Mouse (Mus musculus): ENCODE data around the gene Lsm2. TPM values are rescaled to one million over a fixed set of nuclear protein-coding genes. Genes with fewer than 3 reads are reported as not detected.
"Not testable (repeated sequence)": the region's sequence is repeated elsewhere in the genome, so short reads cannot be mapped to it uniquely, and the experiment has no call there.

Gene Lsm2
- total RNA-seq, 2 experiments from 2014 or later = 79.7 to 281 TPM

DNA sequence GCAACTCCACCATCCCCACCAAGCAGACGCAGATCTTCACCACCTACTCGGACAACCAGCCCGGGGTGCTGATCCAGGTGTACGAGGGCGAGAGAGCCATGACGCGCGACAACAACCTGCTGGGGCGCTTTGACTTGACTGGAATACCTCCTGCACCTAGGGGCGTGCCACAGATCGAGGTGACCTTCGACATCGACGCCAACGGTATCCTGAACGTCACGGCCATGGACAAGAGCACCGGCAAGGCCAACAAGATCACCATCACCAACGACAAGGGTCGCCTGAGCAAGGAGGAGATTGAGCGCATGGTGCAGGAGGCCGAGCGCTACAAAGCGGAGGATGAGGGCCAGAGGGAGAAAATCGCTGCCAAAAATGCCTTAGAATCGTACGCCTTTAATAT lies 3.4 kb upstream of the Lsm2 start:
- no peak for ATAC-seq (replicated peaks; ENCODE audit: low FRiP score, low TSS enrichment, poor library complexity, severe bottlenecking)

DNA sequence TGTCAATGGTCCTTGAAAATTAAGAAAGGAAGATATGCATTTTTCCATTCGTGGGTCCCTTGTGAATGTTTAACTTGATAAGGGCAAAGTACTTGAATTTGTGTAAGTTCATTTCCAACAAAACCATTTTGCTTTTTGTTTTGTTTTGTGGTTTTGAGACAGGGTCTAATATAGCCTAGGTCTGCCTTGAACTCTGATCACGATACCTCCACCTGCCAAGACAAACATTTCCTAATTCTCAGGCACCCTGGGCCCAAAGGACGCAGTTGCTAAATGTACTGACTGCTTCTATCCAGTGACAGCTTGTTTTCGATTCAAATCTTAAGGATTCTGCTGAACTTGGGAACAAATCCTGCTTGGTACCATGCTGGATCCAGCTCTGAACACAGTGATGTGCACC lies 2.0 kb upstream of the Lsm2 start:
- ATAC-seq (replicated peaks; ENCODE audit: low FRiP score, low TSS enrichment, poor library complexity, severe bottlenecking) = no peak

DNA sequence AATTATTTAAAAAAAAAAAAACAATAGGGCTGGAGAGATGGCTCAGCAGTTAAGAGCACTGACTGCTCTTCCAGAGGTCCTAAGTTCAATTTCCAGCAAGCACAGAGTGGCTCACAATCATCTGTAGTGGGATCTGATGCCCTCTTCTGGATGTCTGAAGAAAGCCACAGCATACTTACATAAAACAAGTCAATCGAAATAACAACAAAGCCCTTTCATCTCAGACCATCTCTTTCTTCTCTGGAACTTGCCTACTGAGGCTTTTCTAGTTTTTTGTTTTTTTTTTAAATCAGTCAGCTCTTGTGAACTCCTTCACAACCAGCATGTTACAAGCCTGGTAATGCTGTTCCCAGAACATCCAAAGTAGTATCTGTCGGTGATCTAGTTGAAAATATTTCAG lies 1.0 kb upstream of the Lsm2 start:
- ATAC-seq (replicated peaks; ENCODE audit: low FRiP score, low TSS enrichment, poor library complexity, severe bottlenecking) = no peak

DNA sequence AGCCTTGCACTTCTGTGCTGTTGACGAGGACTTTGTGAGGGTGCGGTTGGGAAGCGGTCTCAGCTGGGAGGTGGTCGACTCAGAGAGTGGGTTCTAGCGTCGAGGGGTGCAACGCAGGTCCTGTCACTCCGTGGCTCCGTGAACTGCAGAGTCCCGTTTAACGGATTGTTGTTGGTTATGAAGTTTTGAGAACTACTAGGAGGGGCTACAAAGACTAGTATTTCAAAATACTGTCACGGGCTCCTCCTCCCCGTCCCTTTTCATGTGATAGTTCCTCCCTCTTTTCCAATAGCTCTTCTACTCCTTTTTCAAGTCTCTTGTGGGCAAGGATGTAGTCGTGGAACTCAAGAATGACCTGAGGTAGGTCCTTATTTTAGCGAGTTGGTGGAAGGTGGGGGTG lies 666 bp downstream of the Lsm2 start:
- ATAC-seq (replicated peaks; ENCODE audit: low FRiP score, low TSS enrichment, poor library complexity, severe bottlenecking) = peak; percentile 27

DNA sequence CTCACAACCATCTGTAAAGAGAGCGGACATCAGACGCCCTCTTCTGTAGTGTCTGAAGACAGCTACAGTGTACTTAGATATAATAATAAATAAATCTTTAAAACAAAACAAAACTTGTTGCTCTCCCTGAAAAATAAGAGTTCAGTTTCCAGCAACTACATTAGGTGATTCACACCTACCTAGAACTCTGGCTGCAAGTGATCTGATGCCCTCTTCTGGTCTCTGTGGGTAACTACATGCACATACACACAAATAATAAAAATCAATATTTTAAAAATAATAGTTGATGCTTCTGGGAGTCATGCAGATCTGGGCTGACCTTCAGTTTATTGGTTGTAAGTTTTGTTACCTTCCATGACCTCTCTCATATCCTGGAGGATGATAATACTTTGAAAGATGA lies 2.6 kb downstream of the Lsm2 start:
- ATAC-seq (replicated peaks; ENCODE audit: low FRiP score, low TSS enrichment, poor library complexity, severe bottlenecking) = no peak

DNA sequence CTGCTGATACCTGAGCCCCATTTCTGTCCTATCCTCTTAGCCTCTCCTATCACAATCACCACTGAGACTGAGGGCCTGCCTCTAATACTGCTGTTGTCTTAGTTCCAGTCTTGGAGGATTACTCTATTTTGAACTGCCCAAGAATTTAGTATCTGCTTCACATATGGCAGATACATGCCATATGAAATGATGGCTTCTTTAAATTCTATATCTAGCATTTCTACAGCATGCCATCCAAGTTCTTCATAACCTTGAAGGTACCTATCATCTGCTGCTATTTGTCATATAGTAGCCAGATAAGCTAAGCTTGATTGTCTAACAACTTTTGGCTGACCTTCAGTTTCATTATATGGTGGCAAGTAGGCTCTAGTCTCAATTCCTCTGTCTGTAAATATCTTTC lies 13.1 kb downstream of the Lsm2 start:
- ATAC-seq (replicated peaks; ENCODE audit: low FRiP score, low TSS enrichment, poor library complexity, severe bottlenecking) = no peak

DNA sequence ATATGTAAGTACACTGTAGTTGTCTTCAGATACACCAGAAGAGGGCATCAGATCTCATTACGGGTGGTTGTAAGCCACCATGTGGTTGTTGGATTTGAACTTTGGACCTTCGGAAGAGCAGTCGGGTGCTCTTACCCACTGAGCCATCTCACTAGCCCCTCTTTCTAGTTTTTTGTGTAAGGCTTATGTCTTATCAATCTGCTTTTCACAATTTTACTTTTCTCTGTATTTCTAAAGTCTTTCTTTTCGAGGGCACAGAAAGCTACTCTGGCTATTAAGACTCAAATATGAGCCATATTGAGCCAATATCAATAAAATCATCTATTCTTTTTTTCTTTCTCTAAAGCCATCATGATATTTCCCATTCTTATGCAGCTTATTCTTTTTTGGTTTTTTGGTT lies 13.5 kb downstream of the Lsm2 start:
- ATAC-seq (replicated peaks; ENCODE audit: low FRiP score, low TSS enrichment, poor library complexity, severe bottlenecking) = not testable (repeated sequence)

DNA sequence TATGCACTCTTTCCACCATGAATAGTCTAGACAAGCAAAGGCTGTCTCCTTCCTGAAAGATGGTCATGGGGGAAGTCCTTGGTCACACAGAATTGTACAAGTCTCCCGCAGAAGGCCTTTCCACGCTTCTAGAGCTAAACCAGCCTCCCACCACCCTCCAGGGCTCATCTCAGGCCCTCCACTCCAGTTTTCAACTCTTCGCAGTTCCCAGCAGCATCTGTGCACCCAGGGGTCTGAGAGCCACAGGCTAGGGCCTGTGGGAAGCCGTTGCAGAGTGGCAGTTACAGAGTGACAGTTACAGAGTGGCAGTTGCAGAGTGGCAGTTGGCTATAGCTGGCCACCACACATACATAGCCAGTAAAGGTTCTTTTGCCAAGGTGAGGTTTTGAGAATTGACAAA lies 14.3 kb downstream of the Lsm2 start:
- ATAC-seq (replicated peaks; ENCODE audit: low FRiP score, low TSS enrichment, poor library complexity, severe bottlenecking) = not testable (repeated sequence)

DNA sequence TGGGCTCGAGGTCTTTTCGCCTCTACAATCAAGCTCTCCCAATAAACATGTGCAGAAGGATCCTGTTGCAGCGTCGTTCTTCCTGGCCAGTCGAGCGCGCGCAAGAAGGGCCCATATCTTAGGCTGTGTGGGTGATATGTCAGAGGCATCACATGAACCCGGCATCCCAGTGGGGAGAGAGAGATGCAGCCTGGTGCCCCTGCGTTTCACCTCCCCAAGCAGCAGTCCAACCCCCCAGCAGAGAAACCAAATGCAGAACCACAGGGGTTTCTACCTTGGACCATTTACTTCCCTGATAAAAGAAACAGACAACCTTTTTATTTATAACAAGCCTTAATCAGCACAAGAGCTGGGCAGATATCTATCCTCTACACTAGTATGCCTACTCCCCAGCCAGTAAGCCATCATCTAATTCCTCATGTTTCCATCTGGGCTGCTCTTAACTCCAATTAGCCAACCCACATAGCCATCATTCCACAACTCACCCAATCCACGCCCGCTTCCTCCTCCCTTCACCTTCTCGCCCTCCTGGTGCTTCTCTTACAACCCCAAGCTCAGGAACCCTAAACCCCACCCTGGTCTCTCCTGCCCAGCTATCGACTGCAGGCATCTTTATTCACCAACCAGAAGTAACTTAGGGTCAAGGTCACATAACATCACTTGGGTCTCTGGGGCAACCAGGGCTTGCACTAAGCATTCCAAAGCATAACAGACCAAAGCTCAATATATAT lies 14.9 kb downstream of the Lsm2 start:
- no peak for ATAC-seq (replicated peaks; ENCODE audit: low FRiP score, low TSS enrichment, poor library complexity, severe bottlenecking)

DNA sequence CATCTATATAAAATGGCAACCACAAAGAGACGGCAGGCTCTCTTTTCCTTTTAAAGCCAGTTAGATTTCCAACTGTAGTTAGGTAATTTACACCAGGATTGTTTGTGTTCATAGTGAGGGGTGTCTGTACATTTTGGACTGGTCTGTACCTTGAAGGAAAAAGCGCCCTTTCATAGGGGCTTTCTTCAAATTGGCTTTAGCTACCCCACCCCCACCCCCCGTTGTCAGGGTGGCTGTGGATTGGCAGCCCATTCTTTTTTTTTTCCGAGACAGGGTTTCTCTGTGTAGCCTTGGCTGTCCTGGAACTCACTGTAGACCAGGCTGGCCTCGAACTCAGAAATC lies 15.5 kb downstream of the Lsm2 start:
- ATAC-seq (replicated peaks; ENCODE audit: low FRiP score, low TSS enrichment, poor library complexity, severe bottlenecking) = no peak

DNA sequence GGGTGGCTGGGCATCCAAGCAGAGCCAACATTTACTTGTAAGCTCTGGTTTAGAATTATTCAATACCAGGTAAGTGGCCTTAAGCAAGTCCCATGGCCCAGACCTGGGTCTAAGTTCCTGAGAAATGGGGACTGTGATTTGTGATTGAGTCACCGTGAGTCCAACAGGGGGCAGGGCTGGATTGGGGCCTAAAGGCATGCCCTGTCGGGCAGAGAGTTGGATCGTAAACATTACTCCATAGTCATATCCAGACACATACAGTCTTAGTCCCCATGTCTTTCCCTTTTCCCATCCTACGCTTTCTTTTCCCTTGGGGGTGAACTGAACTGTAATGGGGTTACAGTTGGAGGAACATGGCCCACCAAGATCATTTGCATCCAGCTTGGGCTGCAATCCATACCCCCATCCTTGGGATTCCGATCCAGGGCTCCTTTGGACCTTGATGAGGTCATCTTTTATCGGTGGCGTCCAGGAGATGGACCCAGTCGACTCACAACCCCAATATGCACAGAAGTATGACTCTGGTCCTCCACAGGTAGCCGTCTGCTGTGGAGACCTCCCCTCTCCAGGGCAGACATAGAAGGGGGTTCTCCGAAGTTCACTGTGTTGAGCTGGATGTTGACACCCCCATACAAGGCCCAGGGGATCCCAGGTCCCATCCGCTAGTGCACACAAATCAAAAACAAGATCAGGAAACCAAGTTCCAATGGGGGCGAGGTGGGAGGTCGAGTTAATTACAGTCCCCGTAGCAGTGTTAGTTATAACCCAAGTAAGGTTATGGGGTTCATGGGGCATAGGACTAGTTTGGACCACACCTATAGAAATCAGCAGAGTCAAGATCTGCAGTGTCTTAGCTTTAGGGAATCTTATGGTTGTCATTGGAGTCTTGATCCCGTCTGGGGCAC lies 17.1 kb downstream of the Lsm2 start:
- ATAC-seq (replicated peaks; ENCODE audit: low FRiP score, low TSS enrichment, poor library complexity, severe bottlenecking) = no peak

DNA sequence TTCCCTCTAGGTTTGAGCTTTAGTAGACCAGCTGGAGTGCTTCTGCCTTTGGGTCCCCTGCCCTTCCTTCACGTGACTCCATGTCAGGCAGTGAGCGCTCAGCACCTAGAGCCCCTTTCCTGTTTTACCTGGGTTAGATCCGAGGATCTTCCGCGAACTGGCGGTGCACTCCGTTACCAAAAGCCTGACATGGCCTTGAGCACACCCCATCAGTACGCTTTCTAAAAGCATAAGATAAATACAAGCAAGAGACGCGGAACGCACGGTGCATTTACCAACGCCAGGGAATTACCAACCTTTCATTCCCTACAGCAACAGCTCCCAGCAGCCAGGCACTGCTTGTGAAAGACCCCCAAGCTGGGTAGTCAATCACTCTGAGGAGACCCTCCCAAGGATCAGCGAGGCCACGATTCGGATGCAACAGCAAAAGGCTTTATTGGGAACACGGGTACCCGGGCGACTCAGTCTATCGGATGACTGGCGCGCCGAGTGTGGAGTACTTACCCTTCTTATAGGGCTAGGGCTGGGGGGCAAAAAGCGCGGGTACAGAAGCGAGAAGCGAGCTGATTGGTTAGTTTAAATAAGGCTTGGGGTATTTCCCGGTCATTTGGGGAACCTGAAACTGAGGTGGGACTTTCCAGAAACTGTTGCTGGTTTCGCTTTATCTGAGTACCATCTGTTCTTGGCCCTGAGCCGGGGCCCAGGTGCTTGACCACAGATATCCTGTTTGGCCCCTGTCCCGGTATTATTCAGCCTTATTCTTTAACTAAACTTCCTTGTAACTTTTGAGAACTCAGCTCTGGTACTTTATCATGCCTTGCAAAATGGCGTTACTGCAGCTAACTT lies 18.4 kb downstream of the Lsm2 start:
- peak; percentile 20; the same call in 1 of the 2 replicates for ATAC-seq (replicated peaks; ENCODE audit: low FRiP score, low TSS enrichment, poor library complexity, severe bottlenecking)

DNA sequence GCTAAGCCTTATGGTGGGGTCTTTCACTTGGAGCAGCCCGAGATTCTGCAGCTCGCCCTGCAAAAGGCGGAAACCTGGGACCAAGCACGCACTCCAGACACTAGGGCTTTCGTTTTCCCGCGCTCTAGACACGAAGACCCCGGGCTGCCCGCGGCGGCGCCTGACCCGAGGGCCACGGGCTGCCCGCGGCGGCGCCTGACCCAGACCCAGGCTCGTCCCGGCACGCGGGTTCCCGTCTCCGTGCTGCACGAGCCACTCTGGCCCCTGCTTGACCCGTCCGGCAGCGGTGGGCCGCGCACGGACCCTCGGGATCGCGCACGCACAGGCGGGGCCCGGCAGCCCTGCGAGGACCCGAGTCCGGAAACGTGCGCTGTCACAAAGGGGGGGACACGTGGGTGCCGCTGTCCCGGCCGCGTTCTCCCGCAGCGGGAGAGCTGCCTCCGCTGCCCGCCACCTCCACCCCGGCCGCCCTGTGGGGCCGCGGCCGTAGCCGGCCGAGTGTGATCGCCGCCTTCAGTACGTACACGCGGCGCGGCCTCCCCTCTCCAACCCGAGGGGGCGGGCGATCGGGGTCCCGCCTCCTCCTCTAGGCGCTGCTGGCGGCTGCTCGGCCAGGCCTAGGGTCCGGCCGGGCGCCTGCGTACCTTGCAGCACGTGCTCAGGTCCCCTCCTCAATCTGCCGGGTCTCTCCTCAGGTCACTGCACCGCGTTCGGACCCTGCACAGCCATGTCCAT lies 19.2 kb downstream of the Lsm2 start, which contains the start of gene Vars:
Gene Vars (plus strand): TSS at position 271 of the 735 bp plus-strand sequence.
- ATAC-seq (replicated peaks; ENCODE audit: low FRiP score, low TSS enrichment, poor library complexity, severe bottlenecking) = peak; percentile 23

DNA sequence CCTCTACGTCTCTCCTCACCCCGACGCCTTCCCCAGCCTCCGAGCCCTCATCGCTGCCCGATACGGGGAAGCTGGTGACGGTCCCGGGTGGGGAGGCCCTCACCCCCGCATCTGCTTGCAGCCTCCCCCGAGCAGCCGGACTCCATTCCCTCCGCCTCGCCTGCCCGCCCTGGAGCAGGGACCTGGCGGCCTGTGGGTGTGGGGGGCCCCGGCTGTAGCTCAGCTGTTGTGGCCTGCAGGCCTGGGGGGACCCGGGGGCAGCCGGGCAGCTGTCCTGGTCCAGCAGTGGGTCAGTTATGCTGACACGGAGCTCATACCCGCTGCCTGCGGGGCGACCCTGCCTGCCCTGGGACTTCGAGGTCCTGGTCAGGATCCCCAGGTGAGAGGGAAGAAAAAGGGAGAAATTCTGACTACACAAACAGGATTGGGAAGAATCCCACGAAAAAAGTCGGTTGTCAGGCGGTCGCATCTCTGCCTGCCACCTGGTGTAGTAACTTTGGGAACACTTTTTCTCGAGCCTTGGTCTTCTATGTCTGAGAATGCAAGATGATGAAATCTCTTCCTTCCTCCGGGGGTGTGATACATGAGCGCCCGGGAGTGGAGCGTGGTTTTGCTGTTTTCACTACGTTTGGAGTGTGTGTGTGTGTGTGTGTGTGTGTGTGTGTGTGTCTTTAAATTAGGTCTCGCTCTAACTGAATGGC lies 19.9 kb downstream of the Lsm2 start:
- ATAC-seq (replicated peaks; ENCODE audit: low FRiP score, low TSS enrichment, poor library complexity, severe bottlenecking) = peak; percentile 5

DNA sequence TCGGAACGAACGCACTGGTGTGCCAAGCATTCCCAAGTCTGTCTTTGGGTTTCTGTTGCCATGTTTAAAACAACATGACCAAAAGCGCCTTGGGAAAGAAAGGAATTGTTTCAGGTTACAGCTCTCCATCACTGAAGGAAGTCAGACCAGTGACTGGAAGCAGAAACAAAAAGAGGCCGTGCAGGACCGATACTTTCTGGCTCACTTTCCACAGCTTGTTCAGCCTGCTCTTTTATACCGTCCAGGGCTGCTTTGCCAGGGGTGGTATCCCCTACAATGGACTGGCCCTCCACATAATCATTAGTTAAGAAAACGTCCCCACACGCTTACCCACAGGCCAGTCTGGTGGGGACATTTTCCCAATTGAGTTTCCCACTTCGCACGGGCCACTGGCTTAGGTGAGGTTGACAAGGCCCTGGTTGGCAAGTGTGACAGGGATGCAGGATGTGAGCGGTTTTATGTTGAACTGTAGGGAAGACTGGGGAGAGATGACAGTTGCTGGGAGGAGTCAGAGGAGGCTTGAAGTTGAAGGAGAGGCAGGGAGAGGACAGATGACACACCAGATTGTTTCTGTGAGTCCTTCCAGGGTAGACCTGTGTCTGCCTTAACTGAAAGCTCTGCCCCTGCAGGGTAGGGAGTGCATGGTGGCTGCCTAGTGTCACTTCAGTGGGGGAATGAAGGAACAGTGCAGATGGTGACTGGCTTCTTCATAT lies 20.6 kb downstream of the Lsm2 start:
- ATAC-seq (replicated peaks; ENCODE audit: low FRiP score, low TSS enrichment, poor library complexity, severe bottlenecking) = peak; percentile 49

DNA sequence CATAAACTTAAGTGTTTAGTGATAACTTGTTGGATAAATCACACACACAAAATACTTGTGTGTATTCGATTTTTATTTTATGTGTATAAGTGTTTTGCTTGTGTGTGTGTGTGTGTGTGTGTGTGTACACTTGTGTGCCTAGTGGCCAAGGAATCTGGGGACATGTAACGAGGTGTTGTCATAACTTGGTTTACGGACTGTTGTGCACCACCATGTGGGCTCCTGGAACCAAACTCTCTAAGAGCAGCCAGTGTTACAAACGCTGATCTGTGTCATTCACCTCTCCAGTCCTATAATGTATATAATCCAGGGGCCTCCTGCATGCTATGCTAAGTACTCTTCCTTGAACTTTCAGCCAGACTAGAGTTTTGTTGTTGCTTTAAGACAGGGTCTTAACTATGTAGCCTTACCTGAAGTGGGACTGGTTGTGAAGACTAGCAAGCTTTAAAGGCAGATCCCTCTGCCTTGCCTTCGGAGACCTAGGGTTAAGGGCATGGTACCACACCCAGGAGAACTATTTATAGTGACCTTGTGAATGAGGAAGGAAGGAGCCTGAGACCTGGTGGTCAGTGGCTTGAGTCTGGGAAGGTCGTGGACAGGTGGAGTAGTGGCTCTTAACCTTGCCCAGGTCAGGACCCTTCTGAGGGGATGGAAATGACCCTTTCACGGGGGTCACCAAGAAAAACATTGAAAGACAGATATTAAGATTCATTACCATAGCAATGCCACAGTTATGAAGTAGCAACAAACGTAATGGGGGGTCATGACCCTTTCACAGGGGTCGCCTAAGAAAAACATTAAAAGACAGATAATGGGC lies 21.6 kb downstream of the Lsm2 start:
- ATAC-seq (replicated peaks; ENCODE audit: low FRiP score, low TSS enrichment, poor library complexity, severe bottlenecking) = no peak

DNA sequence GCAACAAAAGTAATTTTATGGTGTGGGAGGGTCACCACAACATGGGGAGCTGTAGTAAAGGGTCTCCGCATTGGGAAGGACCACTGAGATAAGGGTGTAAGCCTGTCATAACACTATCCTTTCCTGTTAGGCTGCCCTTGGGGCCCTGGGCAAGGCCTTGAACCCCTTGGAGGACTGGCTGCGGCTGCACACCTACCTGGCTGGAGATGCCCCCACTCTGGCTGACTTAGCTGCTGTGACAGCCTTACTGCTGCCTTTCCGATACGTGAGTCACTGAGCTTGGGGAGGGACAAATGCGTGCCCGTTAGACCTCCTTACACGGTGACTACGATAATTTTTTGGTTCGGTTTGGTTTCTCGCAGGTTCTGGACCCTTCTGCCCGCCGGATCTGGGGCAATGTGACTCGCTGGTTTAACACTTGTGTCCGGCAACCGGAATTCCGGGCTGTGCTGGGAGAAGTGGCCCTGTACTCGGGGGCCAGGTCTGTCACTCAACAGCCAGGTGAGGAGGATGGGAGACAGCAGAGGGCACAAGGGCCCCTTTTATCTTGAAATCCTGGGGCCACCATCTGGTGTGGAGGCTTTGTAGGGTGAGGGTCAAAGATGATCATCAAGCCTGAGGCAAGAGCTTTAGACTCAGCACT lies 22.5 kb downstream of the Lsm2 start:
- ATAC-seq (replicated peaks; ENCODE audit: low FRiP score, low TSS enrichment, poor library complexity, severe bottlenecking) = no peak

Measured in megakaryocyte-erythroid progenitor cell, adult 5-6 weeks (primary cell).